Mouse (Mus musculus): ENCODE results near the gene Gm5089. TPM values are rescaled to one million over a fixed set of nuclear protein-coding genes. Genes with fewer than 3 reads are reported as not detected.
A peak's percentile ranks its signal among the peaks of the same experiment; 100 is the strongest.

Gene Gm5089
- total and polyA plus RNA-seq, 3 experiments: not detected

DNA sequence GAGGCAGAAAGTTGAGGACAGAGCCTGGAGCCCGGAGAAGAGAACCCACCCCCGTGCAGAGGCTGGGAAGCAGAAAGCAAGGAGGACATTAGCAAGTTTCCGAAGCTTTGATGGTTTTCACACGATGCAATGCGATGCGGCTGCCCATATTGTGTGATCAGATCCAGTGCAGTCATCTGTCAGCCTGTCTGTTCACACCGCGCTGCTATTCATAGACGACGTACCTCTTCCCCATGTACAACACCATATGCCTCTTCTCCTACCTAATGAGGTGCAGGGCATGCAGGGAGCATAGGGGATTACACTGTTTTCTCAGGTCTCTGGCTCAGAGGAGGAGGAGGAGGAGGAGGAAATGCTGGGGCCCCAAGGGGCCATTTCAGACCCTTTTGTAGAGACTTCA lies 14.1 kb downstream of the Gm5089 start:
- no peak for TF ChIP-seq POLR2AphosphoS2 (IDR thresholded peaks at IDR 0.05; ENCODE audit: low read length)
- no peak for TF ChIP-seq TAL1 (IDR thresholded peaks at IDR 0.05; ENCODE audit: low read length)
- no peak for TF ChIP-seq NRF1 (IDR thresholded peaks at IDR 0.05; ENCODE audit: insufficient read depth, low read depth, low read length, poor library complexity, severe bottlenecking)
- TF ChIP-seq ELF1 (IDR thresholded peaks at IDR 0.05; ENCODE audit: low read depth, low read length): no peak
- TF ChIP-seq ZKSCAN1 (IDR thresholded peaks at IDR 0.05; ENCODE audit: low read depth, low read length): no peak
- TF ChIP-seq RCOR1 (IDR thresholded peaks at IDR 0.05; ENCODE audit: low read depth, low read length): no peak
- no peak for TF ChIP-seq HCFC1 (IDR thresholded peaks at IDR 0.05; ENCODE audit: low read depth, low read length)
- TF ChIP-seq MYC (IDR thresholded peaks at IDR 0.05; ENCODE audit: low read depth, low read length): no peak
- TF ChIP-seq POLR2A (IDR thresholded peaks at IDR 0.05; ENCODE audit: control insufficient read depth in 1 of 2, insufficient read depth in 1 of 2, low read depth in 1 of 2, low read length in 2 of 2, poor library complexity in 1 of 2): no peak
- TF ChIP-seq ETS1 (IDR thresholded peaks at IDR 0.05; ENCODE audit: low read depth, low read length): no peak
- Histone ChIP-seq H3K27me3 (ENCODE audit: control insufficient read depth in 1 of 2, insufficient read depth in 2 of 2, low read length in 2 of 2) (no peaks in the 10 kb centered on the region), H3K9ac (ENCODE audit: control insufficient read depth, low read depth, low read length, poor library complexity, severe bottlenecking) (no peak overlapping the region), H3K4me1 (ENCODE audit: control insufficient read depth in 1 of 2, insufficient read depth in 2 of 2, low read length in 2 of 2) (peaks cover 3 to 19% of the 10 kb centered on the region in 2 experiments; a peak in 3 of 4 replicates), H3K36me3 (ENCODE audit: control insufficient read depth in 1 of 2, insufficient read depth in 2 of 2, low read length in 2 of 2) (peaks cover 0 to 19% of the 10 kb centered on the region in 2 experiments; a peak in 2 of 4 replicates), H3K27ac (ENCODE audit: control insufficient read depth, low read depth, low read length) (no peak overlapping the region), H3K9me3 (replicated peaks; ENCODE audit: insufficient read depth, low read length) (no peaks in the 10 kb centered on the region), H3K79me2 (ENCODE audit: control insufficient read depth, insufficient read depth, low read length, poor library complexity) (no peaks in the 10 kb centered on the region), H3K4me3 (ENCODE audit: control insufficient read depth in 1 of 2, insufficient read depth in 1 of 2, low read depth in 2 of 2, low read length in 2 of 2) (no peak overlapping the region)
- DNase-seq (ENCODE audit: low read depth, low spot score): no peak

DNA sequence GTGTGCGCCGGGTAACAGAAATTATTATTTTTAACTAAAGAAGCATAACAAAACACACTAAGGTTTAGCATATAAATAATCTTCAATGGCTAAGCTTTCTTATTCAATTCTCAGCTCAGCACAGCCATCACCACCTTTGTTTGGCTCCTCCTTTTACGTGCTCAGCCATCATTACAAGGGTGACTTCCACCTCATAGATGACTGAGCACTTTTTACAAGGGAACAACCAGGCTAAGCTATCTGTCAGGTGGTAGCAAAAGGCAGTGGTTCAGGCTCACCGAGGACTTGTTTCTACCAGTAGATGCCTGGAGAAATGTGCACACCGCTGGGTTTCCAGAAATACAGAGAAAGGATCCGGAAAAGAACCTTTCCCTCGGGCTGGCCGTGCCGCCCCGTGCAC lies 16.9 kb downstream of the Gm5089 start:
- H3K9ac ChIP-seq (ENCODE audit: control insufficient read depth, low read depth, low read length, poor library complexity, severe bottlenecking): no peak overlapping the region
- DNase-seq (ENCODE audit: low read depth, low spot score): peak; percentile 59
- no peaks in the 10 kb centered on the region for H3K79me2 ChIP-seq (ENCODE audit: control insufficient read depth, insufficient read depth, low read length, poor library complexity)

DNA sequence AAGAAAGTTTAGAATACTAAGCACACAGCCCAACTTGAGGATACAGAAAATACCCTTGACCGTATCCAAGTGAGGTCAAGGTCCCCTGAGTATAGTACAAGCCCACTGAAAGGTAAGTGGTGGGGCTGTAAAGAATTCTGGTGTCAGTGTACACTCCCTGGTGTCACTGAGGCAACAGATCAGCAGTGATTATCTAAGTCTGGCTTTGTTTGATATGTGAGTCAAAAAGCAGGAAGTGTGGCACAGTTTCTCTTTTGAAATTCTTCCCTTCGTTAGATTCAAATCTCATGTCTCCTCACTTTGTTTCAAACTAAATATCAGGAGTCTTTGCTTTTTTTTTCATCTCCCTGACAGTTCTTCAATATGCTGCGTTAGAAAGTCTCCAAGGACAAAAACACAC lies 18.4 kb downstream of the Gm5089 start:
- peak overlapping the region; percentile 31 to 42 for H3K4me3 ChIP-seq (ENCODE audit: control insufficient read depth in 1 of 2, insufficient read depth in 1 of 2, low read depth in 2 of 2, low read length in 2 of 2)
- H3K27me3 ChIP-seq (ENCODE audit: control insufficient read depth in 1 of 2, insufficient read depth in 2 of 2, low read length in 2 of 2): no peaks in the 10 kb centered on the region
- no peaks in the 10 kb centered on the region for H3K79me2 ChIP-seq (ENCODE audit: control insufficient read depth, insufficient read depth, low read length, poor library complexity)
- TF ChIP-seq ZC3H11A (IDR thresholded peaks at IDR 0.05; ENCODE audit: low read depth, low read length) (no peak), SIN3A (IDR thresholded peaks at IDR 0.05; ENCODE audit: low read length) (peak; percentile 69), GATA1 (IDR thresholded peaks at IDR 0.05; ENCODE audit: low read depth, low read length) (peak; percentile 96), ELF1 (IDR thresholded peaks at IDR 0.05; ENCODE audit: low read depth, low read length) (peak; percentile 76), TAL1 (IDR thresholded peaks at IDR 0.05; ENCODE audit: low read length) (peak; percentile 23; the same call in 1 of the 2 replicates), USF2 (IDR thresholded peaks at IDR 0.05; ENCODE audit: borderline replicate concordance in 1 of 2, insufficient read depth in 1 of 2, low read depth in 1 of 2, low read length in 2 of 2) (no peak), MYC (IDR thresholded peaks at IDR 0.05; ENCODE audit: low read depth, low read length) (0 out of 2 replicates have a peak, but pooled peaks have one; percentile 15), TCF12 (IDR thresholded peaks at IDR 0.05; ENCODE audit: low read depth, low read length) (peak; percentile 86), CHD2 (IDR thresholded peaks at IDR 0.05; ENCODE audit: low read length) (no peak), RCOR1 (IDR thresholded peaks at IDR 0.05; ENCODE audit: low read depth, low read length) (peak; percentile 79), UBTF (IDR thresholded peaks at IDR 0.05; ENCODE audit: borderline replicate concordance, insufficient read depth, low read depth, low read length) (no peak), ZMIZ1 (IDR thresholded peaks at IDR 0.05; ENCODE audit: low read depth, low read length) (no peak), EP300 (IDR thresholded peaks at IDR 0.05; ENCODE audit: low read depth in 1 of 2, low read length in 2 of 2) (peak; percentile 81 to 90), MXI1 (IDR thresholded peaks at IDR 0.05; ENCODE audit: low read depth, low read length) (peak; percentile 50; the same call in 1 of the 2 replicates), MYB (IDR thresholded peaks at IDR 0.05; ENCODE audit: low read depth, low read length) (no peak), POLR2AphosphoS2 (IDR thresholded peaks at IDR 0.05; ENCODE audit: low read length) (no peak), ZNF384 (IDR thresholded peaks at IDR 0.05; ENCODE audit: low read depth, low read length) (peak; percentile 66), KAT2A (conservative IDR thresholded peaks at IDR 0.05; ENCODE audit: low read depth, low read length) (no peak), ETS1 (IDR thresholded peaks at IDR 0.05; ENCODE audit: low read depth, low read length) (peak; percentile 58), POLR2A (IDR thresholded peaks at IDR 0.05; ENCODE audit: control insufficient read depth in 1 of 2, insufficient read depth in 1 of 2, low read depth in 1 of 2, low read length in 2 of 2, poor library complexity in 1 of 2) (no peak)
- H3K4me1 ChIP-seq (ENCODE audit: control insufficient read depth in 1 of 2, insufficient read depth in 2 of 2, low read length in 2 of 2): peaks cover 3 to 19% of the 10 kb centered on the region in 2 experiments; a peak in 3 of 4 replicates
- no peaks in the 10 kb centered on the region for H3K9me3 ChIP-seq (replicated peaks; ENCODE audit: insufficient read depth, low read length)
- peaks cover 0 to 19% of the 10 kb centered on the region in 2 experiments; a peak in 2 of 4 replicates for H3K36me3 ChIP-seq (ENCODE audit: control insufficient read depth in 1 of 2, insufficient read depth in 2 of 2, low read length in 2 of 2)
- peak overlapping the region; percentile 47 for H3K9ac ChIP-seq (ENCODE audit: control insufficient read depth, low read depth, low read length, poor library complexity, severe bottlenecking)
- peak overlapping the region; percentile 54 for H3K27ac ChIP-seq (ENCODE audit: control insufficient read depth, low read depth, low read length)
- DNase-seq (ENCODE audit: low read depth, low spot score): peak; percentile 61

More for the DNA sequence above, 16.9 kb downstream of the Gm5089 start:
- TF ChIP-seq ZNF384 (IDR thresholded peaks at IDR 0.05; ENCODE audit: low read depth, low read length) (no peak), TBP (IDR thresholded peaks at IDR 0.05; ENCODE audit: low read depth, low read length) (peak; percentile 54; the same call in 1 of the 2 replicates)
- no peak overlapping the region for H3K27ac ChIP-seq (ENCODE audit: control insufficient read depth, low read depth, low read length)
- H3K4me1 ChIP-seq (ENCODE audit: control insufficient read depth in 1 of 2, insufficient read depth in 2 of 2, low read length in 2 of 2): peaks cover 3 to 19% of the 10 kb centered on the region in 2 experiments; a peak in 3 of 4 replicates
- H3K36me3 ChIP-seq (ENCODE audit: control insufficient read depth in 1 of 2, insufficient read depth in 2 of 2, low read length in 2 of 2): peaks cover 0 to 19% of the 10 kb centered on the region in 2 experiments; a peak in 2 of 4 replicates
- H3K4me3 ChIP-seq (ENCODE audit: control insufficient read depth in 1 of 2, insufficient read depth in 1 of 2, low read depth in 2 of 2, low read length in 2 of 2): no peak overlapping the region
- H3K9me3 ChIP-seq (replicated peaks; ENCODE audit: insufficient read depth, low read length): no peaks in the 10 kb centered on the region
- H3K27me3 ChIP-seq (ENCODE audit: control insufficient read depth in 1 of 2, insufficient read depth in 2 of 2, low read length in 2 of 2): no peaks in the 10 kb centered on the region
